Mouse (Mus musculus) forebrain, embryonic 11.5 days (tissue): ENCODE results near the gene Olfr1441. TPM values are rescaled to one million over a fixed set of nuclear protein-coding genes. Genes with fewer than 3 reads are reported as not detected.
A peak's percentile ranks its signal among the peaks of the same experiment; 100 is the strongest.

Source experiments
- ATAC-seq: fragments of 200-750 bp; cut with Nextera tagmentation; replicated peaks from 2 replicates; pipeline ENCODE4 v1.8.0; 2017; ENCODE audit warnings: moderate TSS enrichment; ENCODE audit not compliant: low FRiP score
- DNase-seq: peaks from one replicate; pipeline ENCODE4 v3.0.0-alpha.2; 2017; ENCODE audit warnings: low spot score
- H3K27ac ChIP-seq: fragments of 300-500 bp; sonication (generic); 2 replicates; pipeline ENCODE4 v1.5.1; 2014; ENCODE audit warnings: low read depth, low read length
- H3K27me3 ChIP-seq: fragments of 300-500 bp; sonication (generic); 2 replicates; pipeline ENCODE4 v1.6.1; 2014; ENCODE audit warnings: mild to moderate bottlenecking, low read length, mixed read lengths; ENCODE audit not compliant: control insufficient read depth, insufficient read depth
- H3K36me3 ChIP-seq: fragments of 300-500 bp; sonication (generic); 2 replicates; pipeline ENCODE4 v1.6.1; 2014; ENCODE audit warnings: mild to moderate bottlenecking, low read length, moderate library complexity, mixed read lengths; ENCODE audit not compliant: control insufficient read depth, insufficient read depth
- H3K4me1 ChIP-seq: fragments of 300-500 bp; sonication (generic); replicated peaks from 2 replicates; pipeline ENCODE4 v1.6.1; 2014; ENCODE audit warnings: low read length, mixed read lengths; ENCODE audit not compliant: control insufficient read depth, insufficient read depth
- H3K4me2 ChIP-seq: fragments of 300-500 bp; sonication (generic); 2 replicates; pipeline ENCODE4 v1.6.1; 2014; ENCODE audit warnings: low read depth, mild to moderate bottlenecking, low read length, moderate library complexity, mixed read lengths; ENCODE audit not compliant: severe bottlenecking
- H3K4me3 ChIP-seq: fragments of 300-500 bp; sonication (generic); 2 replicates; pipeline ENCODE4 v1.5.1; 2014; ENCODE audit warnings: low read depth, low read length
- H3K9ac ChIP-seq: fragments of 300-500 bp; sonication (generic); 2 replicates; pipeline ENCODE4 v1.6.1; 2014; ENCODE audit warnings: low read length
- H3K9me3 ChIP-seq: fragments of 300-500 bp; sonication (generic); 2 replicates; pipeline ENCODE4 v1.6.1; 2016; ENCODE audit warnings: low read length, mixed read lengths; ENCODE audit not compliant: control insufficient read depth
- WGBS: fragments of 180-500 bp; shearing (Covaris S2); extraction: QIAGEN DNeasy Blood & Tissue Kit; methylation state at CpG from one replicate; pipeline ENCODE4 v1.1.7; 2014; 5-methylcytosine and 5-hydroxymethylcytosine counted together
- polyA plus RNA-seq: library from polyadenylated mRNA; unstranded; fragments of >200 nt; fragmentation: Nextera tagmentation; extraction: Ambion mirVana; gene quantifications from 2 replicates; pipeline ENCODE4 v1.2.1, GENCODE M21; 2014

Olfr1441 gene
- polyA plus RNA-seq, 1 experiment from 2014 or later: not detected

DNA sequence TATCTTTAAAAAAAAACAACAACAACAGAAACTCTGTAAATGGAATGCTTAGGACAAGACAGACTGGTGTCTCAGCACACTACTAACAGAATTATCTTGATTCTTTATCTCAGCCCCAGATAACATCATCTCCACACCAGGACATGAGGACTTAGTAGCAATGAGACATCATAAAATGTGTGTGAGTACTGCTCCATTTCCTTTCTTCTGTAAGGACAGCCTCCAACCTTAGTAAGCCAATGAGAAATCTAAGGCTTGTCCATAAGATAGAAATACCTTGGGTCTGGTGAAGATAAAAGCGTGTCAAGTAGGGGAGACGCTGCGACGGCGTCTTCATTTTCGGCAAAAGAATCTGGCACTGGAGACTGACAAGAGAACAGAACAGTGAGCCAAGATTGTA lies 10.4 kb downstream of the Olfr1441 start, which contains the start of gene Pfpl:
TSS of gene Pfpl (plus strand) at position 301 of the 400 bp plus-strand sequence.
- Histone ChIP-seq H3K4me2 (no peak within 1 kb of the TSS), H3K4me3 (no peak within 1 kb of the TSS), H3K36me3 (no peaks in the 10 kb centered on the region), H3K27ac (no peak within 1 kb of the TSS), H3K9me3 (no peaks in the 10 kb centered on the region), H3K9ac (no peak within 1 kb of the TSS), H3K27me3 (no peaks in the 10 kb centered on the region), H3K4me1 (no peaks in the 10 kb centered on the region)
- DNase-seq: no peak
- no peak for ATAC-seq
- WGBS: 92% methylated on average over 6 of the region's 6 CpGs

- ATAC-seq: peak; percentile 76
- no peak overlapping the region for H3K4me2 ChIP-seq
- H3K9ac ChIP-seq: no peak overlapping the region
- no peaks in the 10 kb centered on the region for H3K4me1 ChIP-seq
- no peaks in the 10 kb centered on the region for H3K27me3 ChIP-seq
- WGBS: 7% methylated on average over 2 of the region's 2 CpGs
- H3K27ac ChIP-seq: no peak overlapping the region
- DNase-seq: no peak
- no peak overlapping the region for H3K4me3 ChIP-seq
- H3K9me3 ChIP-seq: no peaks in the 10 kb centered on the region
- no peaks in the 10 kb centered on the region for H3K36me3 ChIP-seq
Observed at GRCm38 (mm10) chr19:12433033-12433432, 15.8 kb downstream of the Olfr1441 start.

DNA sequence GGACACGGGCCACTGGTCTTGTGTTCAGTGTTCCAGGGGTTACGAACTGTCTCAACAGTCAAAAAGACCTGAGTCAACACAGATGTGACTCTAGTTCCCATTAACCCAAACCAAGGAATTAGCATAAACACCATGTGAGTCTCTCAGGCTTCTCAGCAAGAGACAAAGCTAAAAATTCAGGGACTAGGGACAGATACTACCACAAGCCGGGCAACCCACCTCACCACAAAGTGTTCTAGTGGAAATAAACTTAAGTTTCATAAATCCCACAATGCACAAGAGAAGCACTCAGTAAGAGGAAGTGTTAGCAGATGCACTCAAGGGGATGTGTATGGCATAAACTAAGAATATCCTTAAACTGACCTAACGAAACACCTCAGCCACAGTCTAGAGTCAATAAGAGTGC lies 17.8 kb downstream of the Olfr1441 start:
- no peak overlapping the region for H3K9ac ChIP-seq
- H3K9me3 ChIP-seq: no peaks in the 10 kb centered on the region
- no peaks in the 10 kb centered on the region for H3K36me3 ChIP-seq
- no peak overlapping the region for H3K4me2 ChIP-seq
- ATAC-seq: no peak
- no peaks in the 10 kb centered on the region for H3K27me3 ChIP-seq
- H3K4me1 ChIP-seq: no peaks in the 10 kb centered on the region
- no peak overlapping the region for H3K4me3 ChIP-seq
- WGBS: 84% methylated on average over 4 of the region's 4 CpGs
- DNase-seq: no peak
- H3K27ac ChIP-seq: no peak overlapping the region

GRCm38 (mm10) chr19:12435750-12436524 lies 18.7 kb downstream of the Olfr1441 start:
- no peaks in the 10 kb centered on the region for H3K9me3 ChIP-seq
- no peak overlapping the region for H3K4me2 ChIP-seq
- H3K36me3 ChIP-seq: no peaks in the 10 kb centered on the region
- H3K9ac ChIP-seq: no peak overlapping the region
- H3K27me3 ChIP-seq: no peaks in the 10 kb centered on the region
- no peak for ATAC-seq
- H3K4me3 ChIP-seq: no peak overlapping the region
- DNase-seq: no peak
- no peaks in the 10 kb centered on the region for H3K4me1 ChIP-seq
- WGBS: 81% methylated on average over 4 of the region's 4 CpGs
- no peak overlapping the region for H3K27ac ChIP-seq

DNA sequence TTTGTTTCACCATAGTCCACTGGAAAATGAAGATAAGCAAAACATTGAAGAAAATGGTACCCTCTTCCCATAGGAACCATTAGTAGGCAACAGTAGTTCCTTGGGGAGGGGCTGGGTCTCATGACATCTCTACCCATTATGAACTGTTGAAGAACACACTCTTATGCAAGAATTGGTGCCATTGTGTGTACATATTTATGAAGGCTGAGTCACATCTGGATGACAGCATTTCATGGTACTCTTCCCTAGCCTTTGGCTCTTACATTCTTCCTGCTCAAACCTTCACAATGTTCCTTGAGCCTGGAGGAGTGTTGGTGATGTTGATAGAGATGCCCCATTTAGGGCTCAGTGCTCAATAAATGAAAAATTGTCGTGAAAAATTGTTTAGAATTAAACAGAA lies 22.3 kb downstream of the Olfr1441 start:
- Histone ChIP-seq H3K9ac (no peak overlapping the region), H3K9me3 (no peaks in the 10 kb centered on the region), H3K27me3 (no peaks in the 10 kb centered on the region), H3K4me2 (no peak overlapping the region), H3K27ac (no peak overlapping the region), H3K4me3 (no peak overlapping the region), H3K36me3 (no peaks in the 10 kb centered on the region), H3K4me1 (no peaks in the 10 kb centered on the region)
- WGBS: 66% methylated on average over 1 of the region's 1 CpGs
- DNase-seq (no peak), ATAC-seq (no peak)

DNA sequence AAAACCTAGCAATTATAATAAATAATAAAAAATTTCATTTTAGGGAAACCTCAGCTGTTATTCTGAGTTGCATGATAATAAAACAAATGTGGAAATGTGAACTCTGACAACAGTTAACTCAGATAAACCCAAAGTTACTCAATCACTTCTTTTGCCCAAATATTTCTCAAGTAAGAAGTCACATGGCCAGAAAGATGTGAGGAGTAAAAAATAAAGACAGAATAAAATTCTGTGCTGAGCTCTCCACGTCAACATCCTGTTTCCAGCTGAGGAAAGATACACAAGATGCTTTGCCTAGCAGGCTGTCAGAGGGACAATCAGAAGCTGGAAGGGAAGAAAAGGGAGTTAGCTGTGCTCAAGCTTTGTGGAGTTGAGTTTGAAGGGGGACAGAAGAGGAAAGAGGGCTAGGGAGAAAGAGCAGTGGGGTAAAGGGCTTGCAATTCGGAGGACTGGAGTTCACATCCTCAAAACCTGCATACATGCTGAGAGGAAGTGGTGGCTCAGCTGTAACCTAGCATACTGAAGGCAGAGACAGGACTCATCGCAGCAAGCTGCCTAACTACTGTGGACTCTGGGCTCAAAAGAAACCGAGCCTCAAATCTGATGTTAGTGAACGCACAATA lies 23.0 kb downstream of the Olfr1441 start:
- Histone ChIP-seq H3K27me3 (no peaks in the 10 kb centered on the region), H3K9ac (no peak overlapping the region), H3K36me3 (no peaks in the 10 kb centered on the region), H3K4me3 (no peak overlapping the region), H3K4me1 (no peaks in the 10 kb centered on the region), H3K9me3 (no peaks in the 10 kb centered on the region), H3K4me2 (no peak overlapping the region), H3K27ac (no peak overlapping the region)
- DNase-seq (no peak), ATAC-seq (no peak)
- WGBS: 79% methylated on average over 5 of the region's 5 CpGs

DNA sequence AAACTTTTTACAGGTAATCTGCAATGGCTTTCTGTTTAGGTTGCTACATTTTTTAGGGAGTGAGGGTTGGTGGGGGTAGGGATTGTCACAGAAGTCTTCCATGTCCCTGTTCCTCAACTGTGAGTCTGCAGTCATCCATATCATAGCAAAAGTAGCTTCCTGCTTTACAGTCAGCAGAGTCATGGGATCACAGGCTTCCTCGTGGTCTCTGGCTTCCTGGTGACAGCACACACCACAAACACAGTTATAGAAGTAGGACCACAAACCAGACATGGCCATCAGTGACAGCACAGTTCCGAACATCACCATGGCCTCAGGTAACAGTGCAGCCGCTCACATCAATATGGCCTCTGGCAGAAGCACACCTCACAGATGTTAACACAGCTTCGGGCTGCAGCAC lies 25.3 kb downstream of the Olfr1441 start:
- no peaks in the 10 kb centered on the region for H3K36me3 ChIP-seq
- H3K4me3 ChIP-seq: no peak overlapping the region
- H3K9ac ChIP-seq: no peak overlapping the region
- ATAC-seq (no peak), DNase-seq (no peak)
- no peaks in the 10 kb centered on the region for H3K4me1 ChIP-seq
- H3K27ac ChIP-seq: no peak overlapping the region
- H3K4me2 ChIP-seq: no peak overlapping the region
- no peaks in the 10 kb centered on the region for H3K27me3 ChIP-seq
- WGBS: 83% methylated on average over 4 of the region's 4 CpGs
- H3K9me3 ChIP-seq: no peaks in the 10 kb centered on the region

DNA sequence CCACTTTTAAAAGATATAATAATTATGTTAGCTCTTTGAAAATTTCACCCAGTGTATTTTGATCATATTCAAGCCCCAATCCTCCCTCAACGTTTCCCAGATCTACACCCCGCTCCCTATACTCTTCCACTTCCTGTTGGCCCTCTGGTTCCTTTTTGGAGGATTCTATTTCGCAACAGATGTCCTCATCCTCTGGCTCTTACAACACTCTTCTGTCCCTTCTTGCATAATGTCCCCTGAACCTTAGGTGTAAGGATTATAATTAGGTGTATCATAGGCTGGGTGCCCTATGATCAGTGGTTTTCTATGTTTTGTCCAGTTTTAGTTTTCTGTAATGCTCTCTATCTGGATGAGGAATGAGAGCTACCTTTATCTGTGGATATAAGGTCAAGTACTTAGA lies 27.8 kb downstream of the Olfr1441 start:
- no peaks in the 10 kb centered on the region for H3K36me3 ChIP-seq
- H3K9me3 ChIP-seq: no peaks in the 10 kb centered on the region
- ATAC-seq (no peak), DNase-seq (no peak)
- no peaks in the 10 kb centered on the region for H3K4me1 ChIP-seq
- no peak overlapping the region for H3K27ac ChIP-seq
- H3K4me3 ChIP-seq: no peak overlapping the region
- no peaks in the 10 kb centered on the region for H3K27me3 ChIP-seq
- 90% methylated on average over 3 of the region's 3 CpGs for WGBS
- H3K9ac ChIP-seq: no peak overlapping the region
- H3K4me2 ChIP-seq: no peak overlapping the region
